Mouse (Mus musculus): ENCODE data around the gene Pigg. TPM values are rescaled to one million over a fixed set of nuclear protein-coding genes. Genes with fewer than 3 reads are reported as not detected.

Gene Pigg
- polyA plus RNA-seq, 1 experiment from 2014 or later = 3.4 TPM

- WGBS = 91% methylated on average over 1 of the region's 1 CpGs
- H3K4me1 ChIP-seq (ENCODE audit: insufficient read depth) = no peaks in the 10 kb centered on the region
- H3K9ac ChIP-seq = no peak overlapping the region
- H3K27me3 ChIP-seq (ENCODE audit: insufficient read depth, low read length) = no peaks in the 10 kb centered on the region
- H3K27ac ChIP-seq (ENCODE audit: low read depth) = no peak overlapping the region
- no peak overlapping the region for H3K4me2 ChIP-seq
- TF ChIP-seq CTCF (IDR thresholded peaks at IDR 0.05; ENCODE audit: low read depth) = no peak
- H3K36me3 ChIP-seq (ENCODE audit: insufficient read depth) = no peaks in the 10 kb centered on the region
- no peak for DNase-seq
- no peaks in the 10 kb centered on the region for H3K9me3 ChIP-seq (ENCODE audit: low read depth, low read length)
- ATAC-seq (ENCODE audit: insufficient read depth) = no peak
- no peak overlapping the region for H3K4me3 ChIP-seq (ENCODE audit: low read depth, low read length)
These were observed 45.5 kb downstream of the Pigg start for GRCm38 (mm10) chr5:108357862-108358261.

GRCm38 (mm10) chr5:108359491-108359890, 47.1 kb downstream of the Pigg start:
- Histone ChIP-seq H3K4me3 (ENCODE audit: low read depth, low read length) (no peak overlapping the region), H3K9ac (no peak overlapping the region), H3K27me3 (ENCODE audit: insufficient read depth, low read length) (peaks cover 8% of the 10 kb centered on the region), H3K9me3 (ENCODE audit: low read depth, low read length) (no peaks in the 10 kb centered on the region), H3K4me1 (ENCODE audit: insufficient read depth) (no peaks in the 10 kb centered on the region), H3K36me3 (ENCODE audit: insufficient read depth) (no peaks in the 10 kb centered on the region), H3K27ac (ENCODE audit: low read depth) (no peak overlapping the region), H3K4me2 (no peak overlapping the region)
- TF ChIP-seq CTCF (IDR thresholded peaks at IDR 0.05; ENCODE audit: low read depth) = no peak
- DNase-seq (no peak), ATAC-seq (ENCODE audit: insufficient read depth) (no peak)
- WGBS = 78% methylated on average over 9 of the region's 9 CpGs

GRCm38 (mm10) chr5:108360211-108360610, 47.8 kb downstream of the Pigg start:
- H3K4me3 ChIP-seq (ENCODE audit: low read depth, low read length) = no peak overlapping the region
- no peak for ATAC-seq (ENCODE audit: insufficient read depth)
- WGBS = 84% methylated on average over 4 of the region's 4 CpGs

GRCm38 (mm10) chr5:108362330-108362729, 49.9 kb downstream of the Pigg start:
- H3K4me2 ChIP-seq = no peak overlapping the region
- H3K4me1 ChIP-seq (ENCODE audit: insufficient read depth) = peaks cover 6% of the 10 kb centered on the region; the same call in 1 of the 2 replicates
- H3K9me3 ChIP-seq (ENCODE audit: low read depth, low read length) = no peaks in the 10 kb centered on the region
- ATAC-seq (ENCODE audit: insufficient read depth) (no peak), DNase-seq (peak; percentile 3)
- TF ChIP-seq CTCF (IDR thresholded peaks at IDR 0.05; ENCODE audit: low read depth) = 0 out of 2 replicates have a peak, but pooled peaks have one; percentile 8
- no peaks in the 10 kb centered on the region for H3K36me3 ChIP-seq (ENCODE audit: insufficient read depth)
- WGBS = 26% methylated on average over 3 of the region's 3 CpGs
- peaks cover 36% of the 10 kb centered on the region for H3K27me3 ChIP-seq (ENCODE audit: insufficient read depth, low read length)
- no peak overlapping the region for H3K4me3 ChIP-seq (ENCODE audit: low read depth, low read length)
- no peak overlapping the region for H3K27ac ChIP-seq (ENCODE audit: low read depth)
- no peak overlapping the region for H3K9ac ChIP-seq

More at GRCm38 (mm10) chr5:108360211-108360610, 47.8 kb downstream of the Pigg start:
- no peaks in the 10 kb centered on the region for H3K36me3 ChIP-seq (ENCODE audit: insufficient read depth)
- no peak overlapping the region for H3K9ac ChIP-seq
- peak; percentile 8 for DNase-seq
- H3K27me3 ChIP-seq (ENCODE audit: insufficient read depth, low read length) = peaks cover 15% of the 10 kb centered on the region
- no peak overlapping the region for H3K4me2 ChIP-seq
- no peak for TF ChIP-seq CTCF (IDR thresholded peaks at IDR 0.05; ENCODE audit: low read depth)
- H3K4me1 ChIP-seq (ENCODE audit: insufficient read depth) = no peaks in the 10 kb centered on the region
- H3K9me3 ChIP-seq (ENCODE audit: low read depth, low read length) = no peaks in the 10 kb centered on the region
- H3K27ac ChIP-seq (ENCODE audit: low read depth) = no peak overlapping the region

GRCm38 (mm10) chr5:108366328-108366983, 54.0 kb downstream of the Pigg start:
- Histone ChIP-seq H3K9ac (peak overlapping the region; percentile 38), H3K9me3 (ENCODE audit: low read depth, low read length) (no peaks in the 10 kb centered on the region), H3K4me3 (ENCODE audit: low read depth, low read length) (peak overlapping the region; percentile 50), H3K4me1 (ENCODE audit: insufficient read depth) (peaks cover 11% of the 10 kb centered on the region; the same call in 1 of the 2 replicates), H3K36me3 (ENCODE audit: insufficient read depth) (no peaks in the 10 kb centered on the region), H3K4me2 (peak overlapping the region; percentile 91), H3K27ac (ENCODE audit: low read depth) (no peak overlapping the region), H3K27me3 (ENCODE audit: insufficient read depth, low read length) (peaks cover 75% of the 10 kb centered on the region)
- no peak for TF ChIP-seq CTCF (IDR thresholded peaks at IDR 0.05; ENCODE audit: low read depth)
- DNase-seq (no peak), ATAC-seq (ENCODE audit: insufficient read depth) (peak; percentile 35; the same call in 1 of the 2 replicates)
- 2% methylated on average over 57 of the region's 60 CpGs for WGBS

- peak overlapping the region; percentile 50 for H3K4me3 ChIP-seq (ENCODE audit: low read depth, low read length)
- peaks cover 11% of the 10 kb centered on the region; the same call in 1 of the 2 replicates for H3K4me1 ChIP-seq (ENCODE audit: insufficient read depth)
- peak; percentile 69 for ATAC-seq (ENCODE audit: insufficient read depth)
- DNase-seq = peak; percentile 59
- no peak overlapping the region for H3K27ac ChIP-seq (ENCODE audit: low read depth)
- no peaks in the 10 kb centered on the region for H3K36me3 ChIP-seq (ENCODE audit: insufficient read depth)
- peaks cover 82% of the 10 kb centered on the region for H3K27me3 ChIP-seq (ENCODE audit: insufficient read depth, low read length)
- WGBS = under 1% methylated on average over 67 of the region's 100 CpGs
- H3K4me2 ChIP-seq = peak overlapping the region; percentile 91
- H3K9me3 ChIP-seq (ENCODE audit: low read depth, low read length) = no peaks in the 10 kb centered on the region
- peak; percentile 37 for TF ChIP-seq CTCF (IDR thresholded peaks at IDR 0.05; ENCODE audit: low read depth)
- H3K9ac ChIP-seq = peak overlapping the region; percentile 38
These were observed 54.8 kb downstream of the Pigg start for GRCm38 (mm10) chr5:108366984-108367841.

- Histone ChIP-seq H3K4me3 (ENCODE audit: low read depth, low read length) (peak within 1 kb of the TSS; percentile 50), H3K27ac (ENCODE audit: low read depth) (no peak within 1 kb of the TSS), H3K4me2 (peak within 1 kb of the TSS; percentile 91), H3K36me3 (ENCODE audit: insufficient read depth) (no peaks in the 10 kb centered on the region), H3K9me3 (ENCODE audit: low read depth, low read length) (no peaks in the 10 kb centered on the region), H3K4me1 (ENCODE audit: insufficient read depth) (peaks cover 11% of the 10 kb centered on the region; the same call in 1 of the 2 replicates), H3K9ac (peak within 1 kb of the TSS; percentile 38), H3K27me3 (ENCODE audit: insufficient read depth, low read length) (peaks cover 88% of the 10 kb centered on the region)
- WGBS = under 1% methylated on average over 11 of the region's 36 CpGs
- no peak for TF ChIP-seq CTCF (IDR thresholded peaks at IDR 0.05; ENCODE audit: low read depth)
- DNase-seq (no peak), ATAC-seq (ENCODE audit: insufficient read depth) (0 out of 2 replicates have a peak, but pooled peaks have one; percentile 30)
These were observed 55.5 kb downstream of the Pigg start, which contains the start of gene Gm42517 for GRCm38 (mm10) chr5:108367871-108368332. Gene Gm42517 (minus strand): TSS chr5:108367922.

Measured in lung, embryonic 14.5 days (tissue).